Mouse (Mus musculus): ENCODE measurements around the gene Tnfrsf4.

The Tnfrsf4 gene

GRCm38 (mm10) chr4:156013637-156014036, at the start of gene Tnfrsf4:
TSS of gene Tnfrsf4 (plus strand) at chr4:156013843.
- peak; percentile 34 for DNase-seq (ENCODE audit: low spot score)

- no peak for DNase-seq (ENCODE audit: low spot score)
These were observed 49.2 kb upstream of the Tnfrsf4 start for GRCm38 (mm10) chr4:155964396-155964795.

GRCm38 (mm10) chr4:155969043-155969653, 44.5 kb upstream of the Tnfrsf4 start:
- DNase-seq (ENCODE audit: low spot score): no peak

- DNase-seq (ENCODE audit: low spot score): no peak
These were observed 43.4 kb upstream of the Tnfrsf4 start for GRCm38 (mm10) chr4:155970286-155970685.

GRCm38 (mm10) chr4:155972651-155973050, 41.0 kb upstream of the Tnfrsf4 start:
- DNase-seq (ENCODE audit: low spot score): no peak

- no peak for DNase-seq (ENCODE audit: low spot score)
These were observed 40.4 kb upstream of the Tnfrsf4 start for GRCm38 (mm10) chr4:155973239-155973638.

- DNase-seq (ENCODE audit: low spot score): no peak
These were observed 32.1 kb upstream of the Tnfrsf4 start for GRCm38 (mm10) chr4:155981436-155982082.

GRCm38 (mm10) chr4:155983788-155984187, 29.9 kb upstream of the Tnfrsf4 start:
- no peak for DNase-seq (ENCODE audit: low spot score)

- DNase-seq (ENCODE audit: low spot score): no peak
These were observed 22.3 kb upstream of the Tnfrsf4 start for GRCm38 (mm10) chr4:155991211-155991907.

- no peak for DNase-seq (ENCODE audit: low spot score)
These were observed 21.8 kb upstream of the Tnfrsf4 start for GRCm38 (mm10) chr4:155991908-155992230.

- DNase-seq (ENCODE audit: low spot score): peak; percentile 88
These were observed 21.3 kb upstream of the Tnfrsf4 start, which contains the start of the genes B3galt6 and Sdf4 for GRCm38 (mm10) chr4:155992241-155992905. TSS of gene B3galt6 (minus strand) at chr4:155992649. TSS of gene Sdf4 (plus strand) at chr4:155992872.

GRCm38 (mm10) chr4:155992906-155993547, 20.6 kb upstream of the Tnfrsf4 start:
- DNase-seq (ENCODE audit: low spot score): peak; percentile 94

GRCm38 (mm10) chr4:155993606-155994005, 20.0 kb upstream of the Tnfrsf4 start:
- DNase-seq (ENCODE audit: low spot score): no peak

GRCm38 (mm10) chr4:156004109-156004508, 9.5 kb upstream of the Tnfrsf4 start:
- DNase-seq (ENCODE audit: low spot score): peak; percentile 55

GRCm38 (mm10) chr4:156008369-156008768, 5.3 kb upstream of the Tnfrsf4 start:
- no peak for DNase-seq (ENCODE audit: low spot score)

- DNase-seq (ENCODE audit: low spot score): no peak
These were observed 793 bp downstream of the Tnfrsf4 start for GRCm38 (mm10) chr4:156014436-156014835.

- no peak for DNase-seq (ENCODE audit: low spot score)
These were observed 6.1 kb downstream of the Tnfrsf4 start for GRCm38 (mm10) chr4:156019771-156020170.

- DNase-seq (ENCODE audit: low spot score): peak; percentile 60
These were observed 7.7 kb downstream of the Tnfrsf4 start for GRCm38 (mm10) chr4:156021381-156021780.

- peak; percentile 91 for DNase-seq (ENCODE audit: low spot score)
These were observed 8.3 kb downstream of the Tnfrsf4 start for GRCm38 (mm10) chr4:156021942-156022419.

GRCm38 (mm10) chr4:156023520-156023919, 9.9 kb downstream of the Tnfrsf4 start:
- no peak for DNase-seq (ENCODE audit: low spot score)

GRCm38 (mm10) chr4:156024184-156024583, 10.5 kb downstream of the Tnfrsf4 start:
- DNase-seq (ENCODE audit: low spot score): no peak

GRCm38 (mm10) chr4:156026013-156026412, 12.4 kb downstream of the Tnfrsf4 start, which contains the start of gene Tnfrsf18:
TSS of gene Tnfrsf18 (plus strand) at chr4:156026164.
- peak; percentile 68 for DNase-seq (ENCODE audit: low spot score)
